Mouse (Mus musculus) heart, adult 10 weeks (tissue): ENCODE results near the gene Rprml. TPM values are rescaled to one million over a fixed set of nuclear protein-coding genes. Genes with fewer than 3 reads are reported as not detected.

Experiments
- polyA plus RNA-seq: library from polyadenylated mRNA; stranded (reverse); fragments of 350-450 nt; fragmentation: Illumina TruSeq; extraction: RNeasy Lipid Tissue Mini Kit (QIAGEN cat#74804); gene quantifications from one replicate; pipeline ENCODE4 v1.2.3, GENCODE M21; 2014; ENCODE audit warnings: low read depth, low replicate concordance

The Rprml gene
- not detected for polyA plus RNA-seq

GRCm38 (mm10) chr11:103649301-103649982 is at the start of gene Rprml:
Gene Rprml, plus strand, starts transcription at chr11:103649570.

DNA sequence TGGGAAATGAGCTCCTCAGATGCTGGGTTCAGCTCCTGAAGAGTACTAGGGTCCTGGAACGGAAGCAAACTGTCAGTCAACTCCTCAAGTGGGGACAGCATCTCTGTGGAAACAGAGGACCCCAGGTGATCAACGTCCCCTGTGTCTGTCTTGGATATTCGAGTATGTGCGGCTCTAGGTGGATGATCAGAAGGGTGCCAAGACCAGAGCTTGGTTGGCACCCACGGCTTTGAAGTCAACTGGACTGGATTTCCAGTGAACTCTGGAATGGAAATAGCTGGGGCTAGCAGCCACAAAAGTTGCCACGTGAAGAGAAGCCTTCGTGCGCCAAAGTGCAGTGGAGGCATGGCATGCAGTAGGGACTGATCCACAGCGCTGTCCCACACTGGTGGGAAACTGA is 28.3 kb upstream of the Rprml start, which contains the start of gene Gm884:
Gm884 (minus strand) TSS at position 101 of the 400 bp plus-strand sequence.

GRCm38 (mm10) chr11:103638790-103639189 is 10.6 kb upstream of the Rprml start, which contains the start of gene Lyzl6:
Gene Lyzl6, minus strand, starts transcription at chr11:103638890.

DNA sequence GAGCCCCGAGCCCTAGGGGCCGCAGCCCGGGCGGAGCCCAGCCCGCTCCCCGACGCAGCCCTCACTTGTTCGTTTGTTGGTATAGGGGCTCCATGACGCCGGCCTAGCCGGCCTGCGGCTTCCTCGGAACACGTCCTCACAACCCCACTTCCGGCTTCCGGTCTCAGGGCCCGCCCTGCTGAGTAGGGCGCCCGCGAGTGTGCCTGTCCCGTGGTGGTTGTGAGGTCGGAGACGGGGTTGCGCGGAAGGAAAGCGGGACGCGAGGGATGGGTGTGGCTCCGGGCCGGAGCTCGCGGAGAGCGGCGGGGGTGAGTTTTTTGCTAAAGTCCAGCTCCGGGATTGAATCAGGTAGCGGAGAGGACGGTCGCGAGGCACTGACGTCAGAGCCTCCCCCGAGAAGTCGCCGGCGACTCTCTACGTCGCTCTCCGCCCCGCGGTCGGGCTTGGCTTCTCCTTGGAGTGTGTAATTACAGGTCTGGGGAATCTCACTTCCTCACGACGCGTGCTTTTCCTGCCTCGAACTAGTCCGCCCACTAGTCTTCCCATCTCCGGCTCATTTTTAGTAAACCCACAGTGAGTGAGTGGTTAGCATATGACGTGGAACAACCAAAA is 48.3 kb downstream of the Rprml start, which contains the start of gene Gosr2:
Gosr2 (minus strand) TSS at position 334 of the 612 bp plus-strand sequence.

Other genes starting within 250 kb of the Rprml start
- gene Plekhm1, start 236.9 kb upstream of the Rprml start, polyA plus RNA-seq = 8.9 TPM
- gene Lrrc37a, start 145.0 kb upstream of the Rprml start, polyA plus RNA-seq = not detected
- not detected for gene Gm884, start 28.4 kb upstream of the Rprml start, polyA plus RNA-seq
- not detected for gene Lyzl6, start 10.7 kb upstream of the Rprml start, polyA plus RNA-seq
- 47.4 TPM for gene Gosr2, start 48.3 kb downstream of the Rprml start, polyA plus RNA-seq
- 0.94 TPM for gene Wnt9b, start 100.3 kb downstream of the Rprml start, polyA plus RNA-seq
- not detected for gene Wnt3, start 124.6 kb downstream of the Rprml start, polyA plus RNA-seq